Mouse (Mus musculus) midbrain, embryonic 14.5 days (tissue): ENCODE results near the gene Col4a2. TPM values are rescaled to one million over a fixed set of nuclear protein-coding genes. Genes with fewer than 3 reads are reported as not detected.

Experiments used
- polyA plus RNA-seq: library from polyadenylated mRNA; unstranded; fragments of >200 nt; fragmentation: Nextera tagmentation; extraction: Ambion mirVana; gene quantifications from 2 replicates; pipeline ENCODE4 v1.2.1, GENCODE M21; 2014

The Col4a2 gene
- polyA plus RNA-seq, 1 experiment from 2014 or later, result 40.7 TPM

Other genes with a start within 250 kb of the Col4a2 start
- gene Col4a1, start within 50 bp of the Col4a2 start, polyA plus RNA-seq, result 38.1 and 123 TPM in 2 replicates
- gene Rab20, start 165.9 kb downstream of the Col4a2 start, polyA plus RNA-seq, result 0.25 and 0.31 TPM in 2 replicates
- 130 and 150 TPM in 2 replicates for gene Naxd, start 184.7 kb downstream of the Col4a2 start, polyA plus RNA-seq
- gene Cars2, start 238.0 kb downstream of the Col4a2 start, polyA plus RNA-seq, result 22.8 and 25.5 TPM in 2 replicates
- gene Ing1, start 242.8 kb downstream of the Col4a2 start, polyA plus RNA-seq, result 44.2 and 44.7 TPM in 2 replicates